In the genomic region with DNA sequence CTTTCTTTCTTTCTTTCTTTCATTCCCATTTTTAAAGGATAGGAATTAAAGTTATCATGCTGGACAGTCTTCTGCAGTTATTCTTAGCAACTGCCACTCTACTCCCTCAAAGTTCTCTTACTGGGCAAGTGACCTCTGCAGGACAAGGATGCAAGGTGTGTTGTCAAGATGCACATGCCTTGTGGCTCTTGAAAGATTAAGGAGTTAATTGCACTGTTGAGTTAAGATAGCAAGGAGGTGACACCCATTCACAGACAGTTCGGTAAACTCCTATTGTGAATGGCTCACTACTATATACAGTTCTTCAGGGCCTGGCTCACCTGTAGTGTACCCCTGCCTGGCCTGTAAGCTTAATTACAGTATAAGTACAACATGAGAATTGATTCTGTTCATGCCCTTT, we compare ENCODE assay signal across 7 mouse cellular contexts. TPM values are rescaled to one million over a fixed set of nuclear protein-coding genes. Genes with fewer than 3 reads are reported as not detected.
DNase-seq lines count a peak whose midpoint lies in the region; ATAC-seq and TF ChIP-seq lines count a peak whose summit lies in the region.

No protein-coding gene starts in this region.

- in situ Hi-C loops in ES-E14 (cut with MboI; ENCODE audit: low sequenced_read_pairs in 2 of 2, unreplicated experiment in 2 of 2) = no loop called here

- H3K9me3 ChIP-seq in ES-E14 (ENCODE audit: control insufficient read depth, insufficient read depth, low read depth, low read length) = no peaks in the 10 kb centered on the region
- no peaks in the 10 kb centered on the region for H3K9me3 ChIP-seq in heart, postnatal 0 days (replicated peaks; ENCODE audit: control insufficient read depth, low read length)
- H3K9me3 ChIP-seq in liver, embryonic 16.5 days (replicated peaks; ENCODE audit: control insufficient read depth, low read length) = no peaks in the 10 kb centered on the region

- no peak for ATAC-seq in heart, postnatal 0 days (ENCODE audit: insufficient read depth, low read depth)
- ATAC-seq in liver, embryonic 16.5 days (ENCODE audit: low read depth) = peak; percentile 19

- DNase-seq in ES-E14 (ENCODE audit: low read depth, low spot score) = no peak
- DNase-seq in heart, postnatal 0 days (ENCODE audit: low spot score) = no peak
- DNase-seq in natural killer cell, adult 2 months (ENCODE audit: low spot score in 2 of 2) = no peak
- DNase-seq in thymus, postnatal 25 days = no peak
- no peak for DNase-seq in thymus, adult 2 months

- no peak overlapping the region; the same call in 1 of the 2 replicates for H3K9ac ChIP-seq in ES-E14 (ENCODE audit: insufficient read depth, low read depth, low read length, poor library complexity, severe bottlenecking)
- no peak overlapping the region for H3K9ac ChIP-seq in heart, postnatal 0 days (replicated peaks; ENCODE audit: low read depth, low read length)
- H3K9ac ChIP-seq in liver, embryonic 16.5 days (ENCODE audit: low read depth, low read length) = peak overlapping the region; percentile 93

- WGBS in heart, postnatal 0 days = 3% methylated on average over 1 of the region's 1 CpGs
- WGBS in liver, embryonic 16.5 days (ENCODE audit: insufficient replicate concordance) = 5% methylated on average over 1 of the region's 1 CpGs
- WGBS in thymus, adult 2 months = 16% methylated on average over 1 of the region's 1 CpGs

- H3K4me3 ChIP-seq in C2C12 (ENCODE audit: insufficient read depth, poor library complexity, severe bottlenecking) (peak overlapping the region; percentile 95), ES-E14 (ENCODE audit: insufficient read depth in 1 of 2, low read depth in 1 of 2, low read length in 2 of 2, poor library complexity in 1 of 2, severe bottlenecking in 1 of 2) (peak overlapping the region; percentile 92 to 96)
- peak overlapping the region; percentile 84 for H3K4me3 ChIP-seq in heart, postnatal 0 days (ENCODE audit: low read depth, low read length)
- H3K4me3 ChIP-seq in liver, embryonic 16.5 days (ENCODE audit: low read depth, low read length) = peak overlapping the region; percentile 89
- H3K4me3 ChIP-seq in thymus, adult 2 months (ENCODE audit: control insufficient read depth, insufficient read depth, low read length) = no peak overlapping the region

- H3K4me1 ChIP-seq in ES-E14 (ENCODE audit: control insufficient read depth in 2 of 2, insufficient read depth in 2 of 2, low read length in 2 of 2, poor library complexity in 1 of 2) = peaks cover 2 to 9% of the 10 kb centered on the region in 2 experiments
- peaks cover 20% of the 10 kb centered on the region for H3K4me1 ChIP-seq in heart, postnatal 0 days (ENCODE audit: control insufficient read depth, insufficient read depth)
- peaks cover 22% of the 10 kb centered on the region for H3K4me1 ChIP-seq in liver, embryonic 16.5 days (ENCODE audit: control insufficient read depth, low read depth, low read length)
- no peaks in the 10 kb centered on the region for H3K4me1 ChIP-seq in thymus, adult 2 months (replicated peaks; ENCODE audit: control insufficient read depth, insufficient read depth, low read length)

- TF ChIP-seq CTCF in C2C12 (IDR thresholded peaks at IDR 0.05; ENCODE audit: control insufficient read depth, insufficient read depth, insufficient read length) = no peak
- TF ChIP-seq CTCF in heart, postnatal 0 days (IDR thresholded peaks at IDR 0.05; ENCODE audit: low read depth) = no peak
- TF ChIP-seq CTCF in thymus, adult 2 months (IDR thresholded peaks at IDR 0.05; ENCODE audit: borderline replicate concordance, control insufficient read depth, extremely low read depth, insufficient read depth, low read length, poor library complexity) = no peak

- H3K79me3 ChIP-seq in C2C12 (ENCODE audit: low read depth) = peaks cover 64% of the 10 kb centered on the region

- peak overlapping the region; percentile 88 for H3K4me2 ChIP-seq in heart, postnatal 0 days (ENCODE audit: low read depth, low read length)
- peak overlapping the region; percentile 84 for H3K4me2 ChIP-seq in liver, embryonic 16.5 days (ENCODE audit: low read depth, low read length)

- H3K79me2 ChIP-seq in C2C12 (ENCODE audit: control insufficient read depth, insufficient read depth) = peaks cover 66% of the 10 kb centered on the region

- H3K36me3 ChIP-seq in C2C12 (ENCODE audit: control insufficient read depth, insufficient read depth) (peaks cover 28% of the 10 kb centered on the region), ES-E14 (ENCODE audit: control insufficient read depth, insufficient read depth, low read length, poor library complexity, severe bottlenecking) (peaks cover 6% of the 10 kb centered on the region)
- H3K36me3 ChIP-seq in heart, postnatal 0 days (replicated peaks; ENCODE audit: control insufficient read depth, insufficient read depth, low read length) = 0 out of 2 replicates have a peak, but pooled peaks cover 3% of the 10 kb centered on the region
- 0 out of 2 replicates have a peak, but pooled peaks cover 2% of the 10 kb centered on the region for H3K36me3 ChIP-seq in liver, embryonic 16.5 days (ENCODE audit: control insufficient read depth, insufficient read depth)
- no peaks in the 10 kb centered on the region for H3K36me3 ChIP-seq in thymus, adult 2 months (ENCODE audit: control insufficient read depth, insufficient read depth, low read length)

- no peak for TF ChIP-seq POLR2A in thymus, adult 2 months (IDR thresholded peaks at IDR 0.05; ENCODE audit: control insufficient read depth, extremely low read depth, insufficient read depth, low read length, poor library complexity)

- H3K27me3 ChIP-seq in C2C12 (ENCODE audit: control insufficient read depth, insufficient read depth, insufficient read length) = no peaks in the 10 kb centered on the region
- no peaks in the 10 kb centered on the region for H3K27me3 ChIP-seq in heart, postnatal 0 days (ENCODE audit: control insufficient read depth, insufficient read depth, low read length)
- H3K27me3 ChIP-seq in liver, embryonic 16.5 days (ENCODE audit: control insufficient read depth, insufficient read depth, low read depth, low read length) = no peaks in the 10 kb centered on the region
- H3K27me3 ChIP-seq in thymus, adult 2 months (ENCODE audit: control insufficient read depth, insufficient read depth, low read length) = no peaks in the 10 kb centered on the region

- peak overlapping the region; percentile 18 for H3ac ChIP-seq in C2C12 (ENCODE audit: control insufficient read depth, insufficient read length, low read depth)

- no peak for TF ChIP-seq EP300 in heart, postnatal 0 days (IDR thresholded peaks at IDR 0.05; ENCODE audit: low read depth)

- H3K27ac ChIP-seq in ES-E14 (ENCODE audit: insufficient read depth, low read depth, low read length, poor library complexity, severe bottlenecking) = no peak overlapping the region
- no peak overlapping the region for H3K27ac ChIP-seq in heart, postnatal 0 days (ENCODE audit: low read depth)
- H3K27ac ChIP-seq in liver, embryonic 16.5 days (ENCODE audit: low read length) = peak overlapping the region; percentile 86
- H3K27ac ChIP-seq in thymus, adult 2 months (ENCODE audit: control insufficient read depth, insufficient read depth, low read length) = no peak overlapping the region

TF ChIP-seq in C2C12, 6 proteins besides CTCF, POLR2A, EP300 and RAD21 (continues in another document):
- no peak for TF ChIP-seq MYOD1 (IDR thresholded peaks at IDR 0.05; ENCODE audit: control insufficient read depth, insufficient read length, low read depth)
- TF ChIP-seq CEBPB (IDR thresholded peaks at IDR 0.05; ENCODE audit: low read depth) = no peak
- TF ChIP-seq USF1 (IDR thresholded peaks at IDR 0.05; ENCODE audit: low read depth) = no peak
- TF ChIP-seq MYOG (IDR thresholded peaks at IDR 0.05; ENCODE audit: control insufficient read depth, extremely low read depth, insufficient read length) = no peak
- no peak for TF ChIP-seq FOSL1 (IDR thresholded peaks at IDR 0.05; ENCODE audit: insufficient read depth, low read length, poor library complexity, severe bottlenecking)

TF ChIP-seq in ES-E14, 5 proteins besides CTCF, POLR2A, EP300 and RAD21:
- no peak for TF ChIP-seq ZC3H11A (IDR thresholded peaks at IDR 0.05; ENCODE audit: borderline replicate concordance, low read depth, low read length)
- no peak for TF ChIP-seq CHD2 (IDR thresholded peaks at IDR 0.05; ENCODE audit: low read depth, low read length)
- TF ChIP-seq HCFC1 (IDR thresholded peaks at IDR 0.05; ENCODE audit: borderline replicate concordance, insufficient read depth, low read length) = no peak
- TF ChIP-seq MAFK (IDR thresholded peaks at IDR 0.05; ENCODE audit: insufficient read depth, low read depth, low read length) = no peak
- no peak for TF ChIP-seq ZNF384 (IDR thresholded peaks at IDR 0.05; ENCODE audit: low read depth, low read length)
TF ChIP-seq in ES-E14: peak in this region for 0.

RNA-seq across cellular contexts. Expression of a gene that starts 1.6 kb away (rescaled TPM):
- polyA plus RNA-seq in C2C12 (2012; fragmentation: generic; extraction: Trizol) = 144 TPM
- total RNA-seq in ES-E14 (2012; rRNA removed) = 970 and 1,175 TPM in 2 replicates
- total RNA-seq in heart, postnatal 0 days (2014; rRNA removed; ENCODE audit: low replicate concordance) = 120 and 167 TPM in 2 replicates
- 159 and 168 TPM in 2 replicates for polyA plus RNA-seq in heart, postnatal 0 days (2015; fragmentation: Nextera tagmentation; extraction: Ambion mirVana)
- 172 and 184 TPM in 2 replicates for polyA plus RNA-seq in liver, embryonic 16.5 days (2015; fragmentation: Nextera tagmentation; extraction: Ambion mirVana)
- 43.1 and 44.3 TPM in 2 replicates for polyA plus RNA-seq in thymus, adult 2 months (2012; rRNA removed)

RNA-seq across cellular contexts. Expression of a gene that starts 30.4 kb away (rescaled TPM):
- not detected for polyA plus RNA-seq in C2C12 (2012; fragmentation: generic; extraction: Trizol)
- total RNA-seq in ES-E14 (2012; rRNA removed) = 0.54 TPM in 1 of 2 replicates, not detected in the other
- total RNA-seq in heart, postnatal 0 days (2014; rRNA removed; ENCODE audit: low replicate concordance) = not detected in 2 replicates
- polyA plus RNA-seq in heart, postnatal 0 days (2015; fragmentation: Nextera tagmentation; extraction: Ambion mirVana) = 0.18 TPM in 1 of 2 replicates, not detected in the other
- not detected in 2 replicates for polyA plus RNA-seq in liver, embryonic 16.5 days (2015; fragmentation: Nextera tagmentation; extraction: Ambion mirVana)
- polyA plus RNA-seq in thymus, adult 2 months (2012; rRNA removed) = 0.16 TPM in 1 of 2 replicates, not detected in the other

RNA-seq across cellular contexts. Expression of a gene that starts 31.7 kb away (rescaled TPM):
- 14.8 TPM for polyA plus RNA-seq in C2C12 (2012; fragmentation: generic; extraction: Trizol)
- total RNA-seq in ES-E14 (2012; rRNA removed) = 7.4 and 7.6 TPM in 2 replicates
- 10.4 and 18.2 TPM in 2 replicates for total RNA-seq in heart, postnatal 0 days (2014; rRNA removed; ENCODE audit: low replicate concordance)
- 1.9 and 2.2 TPM in 2 replicates for polyA plus RNA-seq in heart, postnatal 0 days (2015; fragmentation: Nextera tagmentation; extraction: Ambion mirVana)
- polyA plus RNA-seq in liver, embryonic 16.5 days (2015; fragmentation: Nextera tagmentation; extraction: Ambion mirVana) = 1.3 and 1.5 TPM in 2 replicates
- 35.3 and 41.4 TPM in 2 replicates for polyA plus RNA-seq in thymus, adult 2 months (2012; rRNA removed)

RNA-seq across cellular contexts. Expression of a gene that starts 52.9 kb away (rescaled TPM):
- polyA plus RNA-seq in C2C12 (2012; fragmentation: generic; extraction: Trizol) = 112 TPM
- total RNA-seq in ES-E14 (2012; rRNA removed) = 308 and 401 TPM in 2 replicates
- 75.1 and 76.4 TPM in 2 replicates for total RNA-seq in heart, postnatal 0 days (2014; rRNA removed; ENCODE audit: low replicate concordance)
- 106 and 117 TPM in 2 replicates for polyA plus RNA-seq in heart, postnatal 0 days (2015; fragmentation: Nextera tagmentation; extraction: Ambion mirVana)
- polyA plus RNA-seq in liver, embryonic 16.5 days (2015; fragmentation: Nextera tagmentation; extraction: Ambion mirVana) = 93.6 and 95.8 TPM in 2 replicates
- 147 and 164 TPM in 2 replicates for polyA plus RNA-seq in thymus, adult 2 months (2012; rRNA removed)
